Mouse (Mus musculus): ENCODE measurements around the gene Vps26c. TPM values are rescaled to one million over a fixed set of nuclear protein-coding genes. Genes with fewer than 3 reads are reported as not detected.

Gene Vps26c
- total and polyA plus RNA-seq, 3 experiments, result 40.0 to 75.5 (median 46.9) TPM

DNA sequence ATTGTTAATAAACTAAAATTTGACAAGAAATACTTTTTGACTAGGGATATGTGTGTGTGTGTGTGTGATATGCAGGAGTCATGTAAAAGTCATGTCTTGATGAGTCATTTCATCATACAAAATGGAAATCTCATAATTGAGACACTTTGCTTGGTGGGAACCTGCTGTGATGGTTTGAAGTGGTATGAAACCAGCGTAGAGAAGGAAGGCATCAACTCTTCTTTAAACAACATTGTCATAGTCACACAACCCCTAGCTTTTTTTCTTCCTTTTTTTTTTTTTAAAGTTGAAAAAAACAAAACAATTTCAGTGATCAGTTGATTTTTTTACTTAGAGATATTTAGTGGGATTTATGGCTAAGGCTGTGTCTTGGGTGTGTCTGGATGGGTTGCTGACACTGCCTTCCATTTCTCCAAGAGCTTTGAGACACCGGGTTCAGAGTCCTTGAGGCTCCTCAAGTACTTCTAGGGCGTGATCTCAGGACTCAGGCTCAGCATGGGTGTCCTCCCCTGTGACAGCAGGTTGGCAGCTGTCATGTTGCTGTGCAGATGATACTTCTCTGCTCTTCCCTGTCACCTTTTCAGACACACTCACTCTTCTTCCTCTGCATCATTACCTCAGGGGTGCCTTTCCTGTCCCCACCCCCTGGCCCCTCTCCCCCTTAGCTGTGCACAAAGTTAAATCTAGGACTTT is 47.5 kb upstream of the Vps26c start:
- H3K4me3 ChIP-seq (replicated peaks in 1 of 3; ENCODE audit: low read depth in 2 of 3, low read length in 2 of 3, poor library complexity in 1 of 3), result no peak overlapping the region
- peaks cover 0 to 35% of the 10 kb centered on the region in 2 experiments for H3K36me3 ChIP-seq (replicated peaks in 1 of 2; ENCODE audit: control insufficient read depth in 1 of 2, insufficient read depth in 1 of 2, low read length in 1 of 2)
- H3K9ac ChIP-seq (ENCODE audit: insufficient read depth, low read depth), result no peak overlapping the region
- H3K79me2 ChIP-seq (replicated peaks; ENCODE audit: control insufficient read depth, extremely low read depth, insufficient read depth, poor library complexity, severe bottlenecking), result peaks cover 91% of the 10 kb centered on the region
- H3K9me3 ChIP-seq (replicated peaks; ENCODE audit: low read length), result no peaks in the 10 kb centered on the region
- H3K4me2 ChIP-seq (ENCODE audit: insufficient read depth, low read depth, poor library complexity, severe bottlenecking), result no peak overlapping the region
- TF ChIP-seq GABPA (IDR thresholded peaks at IDR 0.05; ENCODE audit: insufficient replicate concordance, low read depth, low read length) (no peak), NELFE (IDR thresholded peaks at IDR 0.05; ENCODE audit: low read depth, low read length) (no peak), RCOR1 (conservative IDR thresholded peaks at IDR 0.05; ENCODE audit: low read depth, low read length) (0 out of 2 replicates have a peak, but pooled peaks have one; percentile 14), MAFK (IDR thresholded peaks at IDR 0.05; ENCODE audit: insufficient replicate concordance, low read length) (0 out of 2 replicates have a peak, but pooled peaks have one; percentile 30), TBP (conservative IDR thresholded peaks at IDR 0.05; ENCODE audit: low read depth, low read length) (no peak), SIN3A (IDR thresholded peaks at IDR 0.05; ENCODE audit: low read length) (no peak), ELF1 (IDR thresholded peaks at IDR 0.05; ENCODE audit: low read depth, low read length) (no peak), TCF12 (IDR thresholded peaks at IDR 0.05; ENCODE audit: low read depth, low read length) (no peak), E2F4 (IDR thresholded peaks at IDR 0.05; ENCODE audit: insufficient replicate concordance, low read depth, low read length) (no peak), ZKSCAN1 (IDR thresholded peaks at IDR 0.05; ENCODE audit: borderline replicate concordance, low read depth, low read length) (no peak), HCFC1 (IDR thresholded peaks at IDR 0.05; ENCODE audit: low read depth, low read length) (no peak), JUND (conservative IDR thresholded peaks at IDR 0.05; ENCODE audit: low read depth, low read length) (peak; percentile 48), CHD1 (IDR thresholded peaks at IDR 0.05; ENCODE audit: low read depth, low read length) (no peak), MEF2A (IDR thresholded peaks at IDR 0.05; ENCODE audit: borderline replicate concordance, low read depth, low read length) (no peak), MXI1 (IDR thresholded peaks at IDR 0.05; ENCODE audit: low read depth, low read length) (no peak), USF1 (IDR thresholded peaks at IDR 0.05; ENCODE audit: low read depth, low read length) (no peak), BHLHE40 (IDR thresholded peaks at IDR 0.05; ENCODE audit: low read depth, low read length) (no peak), MYC (IDR thresholded peaks at IDR 0.05; ENCODE audit: low read depth, low read length) (no peak), ETS1 (conservative IDR thresholded peaks at IDR 0.05; ENCODE audit: low read depth, low read length) (0 out of 2 replicates have a peak, but pooled peaks have one; percentile 17), MAZ (IDR thresholded peaks at IDR 0.05; ENCODE audit: low read depth, low read length) (no peak), PAX5 (IDR thresholded peaks at IDR 0.05; ENCODE audit: low read length) (no peak), KAT2A (IDR thresholded peaks at IDR 0.05; ENCODE audit: insufficient replicate concordance, low read length) (0 out of 2 replicates have a peak, but pooled peaks have one; percentile 9), ZC3H11A (IDR thresholded peaks at IDR 0.05; ENCODE audit: low read depth, low read length) (no peak), POLR2AphosphoS2 (IDR thresholded peaks at IDR 0.05; ENCODE audit: low read depth, low read length) (no peak), JUN (IDR thresholded peaks at IDR 0.05; ENCODE audit: insufficient read depth, low read depth, low read length) (no peak; the same call in 1 of the 2 replicates), POLR2A (IDR thresholded peaks at IDR 0.05; ENCODE audit: low read depth, low read length) (no peak), NRF1 (IDR thresholded peaks at IDR 0.05; ENCODE audit: low read depth, low read length) (no peak), MAX (IDR thresholded peaks at IDR 0.05; ENCODE audit: low read length) (peak; percentile 36), IRF4 (IDR thresholded peaks at IDR 0.05; ENCODE audit: low read depth, low read length) (peak; percentile 57), CHD2 (IDR thresholded peaks at IDR 0.05; ENCODE audit: low read length) (no peak), CTCF (conservative IDR thresholded peaks at IDR 0.05 in 1 of 2, IDR thresholded peaks at IDR 0.05 in 1 of 2; ENCODE audit: low read depth in 2 of 2, low read length in 2 of 2) (no peak), RAD21 (IDR thresholded peaks at IDR 0.05; ENCODE audit: low read depth, low read length) (no peak), ZMIZ1 (IDR thresholded peaks at IDR 0.05; ENCODE audit: low read depth, low read length) (0 out of 2 replicates have a peak, but pooled peaks have one; percentile 26), SMC3 (IDR thresholded peaks at IDR 0.05; ENCODE audit: low read depth, low read length) (no peak), USF2 (conservative IDR thresholded peaks at IDR 0.05; ENCODE audit: low read depth, low read length) (no peak), EP300 (IDR thresholded peaks at IDR 0.05; ENCODE audit: low read length) (peak; percentile 53), ZNF384 (IDR thresholded peaks at IDR 0.05; ENCODE audit: low read depth, low read length) (peak; percentile 54; the same call in 1 of the 2 replicates), UBTF (IDR thresholded peaks at IDR 0.05; ENCODE audit: low read depth, low read length) (no peak)
- in situ Hi-C loops (cut with MboI; ENCODE audit: low pct_ligation_motif_present, low pct_unique_long_range_greater_than_20kb, low sequenced_read_pairs), result no loop called here
- no peaks in the 10 kb centered on the region for H3K27me3 ChIP-seq (replicated peaks)
- DNase-seq (ENCODE audit: extremely low read depth), result no peak
- no peak overlapping the region for H3K27ac ChIP-seq (ENCODE audit: insufficient read depth, low read depth)
- peaks cover 25 to 65% of the 10 kb centered on the region in 2 experiments for H3K4me1 ChIP-seq (ENCODE audit: control insufficient read depth in 1 of 2, insufficient read depth in 2 of 2)
- dilution Hi-C loops (cut with MboI; ENCODE audit: extremely low pct_ligation_motif_present, extremely low pct_unique_long_range_greater_than_20kb, low sequenced_read_pairs), result no loop called here
